In genomic region chr14:57093029-57093428, GRCm38 (mm10) we compare ENCODE assay signal across 9 mouse cellular contexts. TPM values are rescaled to one million over a fixed set of nuclear protein-coding genes. Genes with fewer than 3 reads are reported as not detected.
DNase-seq lines count a peak whose midpoint lies in the region; ATAC-seq lines count a peak whose summit lies in the region.
"Had no signal": no experiment of that assay in that cellular context is flagged by ENCODE, and none has a peak within 500 bp of the region (broad histone marks: within the 10 kb centered on the region; RNA-seq: fewer than 3 reads in every experiment).

No protein-coding gene starts in this region.

- ATAC-seq in forebrain, embryonic 16.5 days: no peak

- no peak overlapping the region for H3K27ac ChIP-seq in forebrain, embryonic 10.5 days
- no peak overlapping the region for H3K27ac ChIP-seq in forebrain, embryonic 16.5 days (ENCODE audit: low read length)

- 8% methylated on average over 8 of the region's 8 CpGs for WGBS in forebrain, embryonic 10.5 days
- 12% methylated on average over 7 of the region's 8 CpGs for WGBS in forebrain, embryonic 16.5 days

- peak; percentile 43 for DNase-seq in forebrain, embryonic 10.5 days (ENCODE audit: extremely low spot score, low spot score)
- DNase-seq in right cerebral cortex, adult 18-20 months: peak; percentile 63
- no peak for DNase-seq in right cerebral cortex, postnatal 4 days
- peak; percentile 74 for DNase-seq in embryo, embryonic 10 days (ENCODE audit: low spot score)
- peak; percentile 69 for DNase-seq in layer of hippocampus, adult 11-12 months (ENCODE audit: low spot score)
- DNase-seq in lung, postnatal 4 days: peak; percentile 43 to 61
- DNase-seq in thymus, postnatal 25 days: peak; percentile 46

- H3K4me3 ChIP-seq in forebrain, embryonic 10.5 days: no peak overlapping the region
- H3K4me3 ChIP-seq in forebrain, embryonic 16.5 days (replicated peaks; ENCODE audit: low read length): no peak overlapping the region

- H3K4me2 ChIP-seq in forebrain, embryonic 16.5 days (ENCODE audit: low read length): no peak overlapping the region

- H3K36me3 ChIP-seq in forebrain, embryonic 10.5 days (replicated peaks): no peaks in the 10 kb centered on the region
- H3K36me3 ChIP-seq in forebrain, embryonic 16.5 days (ENCODE audit: control insufficient read depth, insufficient read depth): no peaks in the 10 kb centered on the region

- H3K27me3 ChIP-seq in forebrain, embryonic 10.5 days (ENCODE audit: poor library complexity, severe bottlenecking): no peaks in the 10 kb centered on the region
- no peaks in the 10 kb centered on the region for H3K27me3 ChIP-seq in forebrain, embryonic 16.5 days (replicated peaks; ENCODE audit: control insufficient read depth, insufficient read depth, low read length)

- H3K9me3 ChIP-seq in forebrain, embryonic 10.5 days: no peaks in the 10 kb centered on the region
- H3K9me3 ChIP-seq in forebrain, embryonic 16.5 days (ENCODE audit: control insufficient read depth, low read length): no peaks in the 10 kb centered on the region

- H3K9ac ChIP-seq in forebrain, embryonic 16.5 days (replicated peaks; ENCODE audit: low read depth, low read length): no peak overlapping the region

- H3K4me1 ChIP-seq in forebrain, embryonic 10.5 days: no peaks in the 10 kb centered on the region
- no peaks in the 10 kb centered on the region for H3K4me1 ChIP-seq in forebrain, embryonic 16.5 days (replicated peaks; ENCODE audit: control insufficient read depth, insufficient read depth, low read length)

RNA-seq across cellular contexts. Expression of gene Gjb2, which starts 11.5 kb away (rescaled TPM):
- 0.50 and 0.83 TPM in 2 replicates for polyA plus RNA-seq in forebrain, embryonic 10.5 days (2016; fragmentation: Nextera tagmentation; extraction: Ambion mirVana)
- polyA plus RNA-seq in forebrain, embryonic 16.5 days (2015; fragmentation: Nextera tagmentation; extraction: Ambion mirVana): 8.0 and 12.4 TPM in 2 replicates

RNA-seq across cellular contexts. Expression of gene Gm4491, which starts 22.7 kb away (rescaled TPM):
- not detected in 2 replicates for polyA plus RNA-seq in forebrain, embryonic 10.5 days (2016; fragmentation: Nextera tagmentation; extraction: Ambion mirVana)
- polyA plus RNA-seq in forebrain, embryonic 16.5 days (2015; fragmentation: Nextera tagmentation; extraction: Ambion mirVana): not detected in 2 replicates
- polyA plus RNA-seq: limb, embryonic 14.5 days had no signal

RNA-seq across cellular contexts. Expression of gene Gja3, which starts 35.1 kb away (rescaled TPM):
- 0.06 TPM in 1 of 2 replicates, not detected in the other for polyA plus RNA-seq in forebrain, embryonic 10.5 days (2016; fragmentation: Nextera tagmentation; extraction: Ambion mirVana)
- polyA plus RNA-seq in forebrain, embryonic 16.5 days (2015; fragmentation: Nextera tagmentation; extraction: Ambion mirVana): 0.10 and 0.34 TPM in 2 replicates

RNA-seq across cellular contexts. Expression of gene Gjb6, which starts 40.4 kb away (rescaled TPM):
- polyA plus RNA-seq in forebrain, embryonic 10.5 days (2016; fragmentation: Nextera tagmentation; extraction: Ambion mirVana): 0.60 and 0.68 TPM in 2 replicates
- polyA plus RNA-seq in forebrain, embryonic 16.5 days (2015; fragmentation: Nextera tagmentation; extraction: Ambion mirVana): 11.6 and 16.7 TPM in 2 replicates
